Mouse (Mus musculus): Measurements from ENCODE around the gene Dock9.

Gene Dock9

DNA sequence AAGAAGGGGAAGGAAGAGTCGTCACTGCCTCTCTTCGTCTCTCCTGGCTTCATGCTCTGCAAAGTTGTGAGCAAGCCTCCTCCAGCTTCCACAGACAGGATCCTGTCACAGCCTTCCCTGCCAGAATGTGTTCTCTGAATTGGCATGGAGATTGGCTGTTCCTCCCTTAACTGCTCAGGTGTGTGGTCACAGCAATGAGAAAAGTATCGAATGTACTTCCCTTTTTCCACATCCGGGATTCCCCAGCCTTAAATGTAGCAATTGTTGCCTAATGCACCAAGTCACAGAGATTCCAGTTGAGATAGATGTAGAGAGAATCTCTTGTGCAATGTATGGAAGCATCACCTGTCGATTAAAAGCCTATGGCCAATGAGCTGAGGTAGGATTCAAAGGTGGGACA lies 280.8 kb downstream of the Dock9 start:
- DNase-seq (ENCODE audit: low read depth, low spot score): no peak

DNA sequence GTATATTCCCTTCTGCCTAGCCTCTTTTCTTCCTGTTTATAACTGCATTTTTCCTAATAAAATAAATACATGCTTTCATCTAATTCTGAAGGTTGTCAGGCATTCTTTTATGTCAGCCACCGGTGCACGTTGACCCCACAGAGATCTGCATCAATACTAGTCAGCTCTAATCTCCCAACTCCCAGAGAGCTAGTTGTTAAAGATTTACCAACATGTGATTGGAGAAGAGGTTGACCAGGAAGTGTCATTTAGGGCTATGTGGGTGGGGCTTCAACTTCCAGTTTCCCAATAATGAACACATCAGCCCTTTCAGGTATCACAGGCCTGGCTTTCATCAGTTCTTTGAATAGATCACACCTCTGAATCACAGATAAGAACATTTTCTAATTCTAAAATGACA lies 288.7 kb downstream of the Dock9 start:
- DNase-seq (ENCODE audit: low read depth, low spot score): no peak

DNA sequence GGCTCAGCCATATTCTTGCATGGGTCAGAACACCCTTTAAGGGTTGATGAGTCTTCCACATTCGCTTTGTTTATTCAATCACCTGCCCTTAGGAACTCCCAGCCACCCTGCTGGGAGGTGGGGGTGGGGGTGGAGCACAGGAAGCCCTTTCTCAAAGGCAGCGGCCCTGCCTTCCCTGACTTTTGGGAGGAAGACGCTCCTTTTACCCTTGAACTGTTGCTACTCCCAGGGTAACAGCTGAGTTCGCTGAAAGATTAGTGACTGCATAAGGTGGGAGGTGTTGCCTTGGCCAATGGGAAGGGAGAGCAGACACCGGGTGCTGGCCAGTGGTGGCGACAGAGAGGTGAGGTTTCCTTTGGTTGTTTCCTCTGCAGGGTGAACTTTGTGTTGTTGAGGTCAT lies 291.3 kb downstream of the Dock9 start:
- DNase-seq (ENCODE audit: low read depth, low spot score): peak; percentile 99

DNA sequence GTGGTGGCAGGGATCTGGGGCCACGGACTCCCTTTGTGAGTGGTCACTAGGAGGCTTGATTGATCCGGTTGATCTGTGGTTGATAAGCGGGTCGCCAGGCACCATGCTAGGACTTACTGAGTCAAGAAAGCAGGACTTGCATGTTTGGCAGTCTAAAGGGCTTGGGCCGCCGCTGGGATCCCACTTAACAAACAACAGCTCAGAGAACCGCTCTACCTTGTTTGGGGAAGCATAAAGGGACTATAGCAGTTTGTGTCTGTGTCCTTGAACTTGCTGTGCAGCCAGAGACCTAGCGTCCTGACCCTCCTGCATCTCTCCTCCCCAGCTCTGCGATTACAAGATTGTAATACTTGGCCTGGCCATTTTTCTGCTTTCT lies 292.2 kb downstream of the Dock9 start:
- peak; percentile 69 for DNase-seq (ENCODE audit: low read depth, low spot score)

DNA sequence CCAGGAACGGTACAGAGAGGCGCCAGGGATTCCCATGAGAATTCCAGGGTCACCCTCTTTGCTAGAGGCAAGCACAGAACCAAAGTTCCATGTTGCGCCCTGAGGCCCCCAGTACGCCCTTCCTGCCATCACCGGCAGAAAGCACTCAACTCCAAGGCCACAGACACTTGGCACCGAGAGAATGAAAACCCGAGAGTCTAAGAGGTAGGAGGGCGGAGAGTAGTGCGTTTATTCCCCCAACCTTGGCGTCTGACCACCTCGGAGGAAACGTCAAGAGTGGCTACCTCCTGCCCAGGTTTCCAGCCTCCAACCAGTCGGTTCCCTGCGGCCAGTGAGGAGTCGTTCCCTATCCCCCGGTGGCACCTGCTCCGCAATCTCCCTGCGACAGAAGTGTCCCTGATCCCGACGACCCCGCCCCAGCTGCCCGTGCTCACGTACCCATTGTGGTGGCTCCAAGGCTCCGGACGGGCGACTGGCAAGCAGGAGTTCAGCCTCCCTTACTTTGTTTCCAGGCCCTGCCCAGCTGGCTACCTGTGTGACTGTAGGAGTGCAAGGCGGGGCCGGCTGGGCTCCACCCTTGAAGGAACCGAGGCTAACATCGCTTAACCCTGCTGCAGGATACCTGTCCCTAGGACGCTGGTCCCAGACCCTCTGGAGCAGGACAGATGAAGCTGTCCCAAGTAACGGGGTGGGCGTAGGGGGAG lies 292.7 kb downstream of the Dock9 start, which contains the start of gene Slc15a1:
Gene Slc15a1, minus strand, starts transcription at position 472 of the 704 bp plus-strand sequence.
- DNase-seq (ENCODE audit: low read depth, low spot score): peak; percentile 56

DNA sequence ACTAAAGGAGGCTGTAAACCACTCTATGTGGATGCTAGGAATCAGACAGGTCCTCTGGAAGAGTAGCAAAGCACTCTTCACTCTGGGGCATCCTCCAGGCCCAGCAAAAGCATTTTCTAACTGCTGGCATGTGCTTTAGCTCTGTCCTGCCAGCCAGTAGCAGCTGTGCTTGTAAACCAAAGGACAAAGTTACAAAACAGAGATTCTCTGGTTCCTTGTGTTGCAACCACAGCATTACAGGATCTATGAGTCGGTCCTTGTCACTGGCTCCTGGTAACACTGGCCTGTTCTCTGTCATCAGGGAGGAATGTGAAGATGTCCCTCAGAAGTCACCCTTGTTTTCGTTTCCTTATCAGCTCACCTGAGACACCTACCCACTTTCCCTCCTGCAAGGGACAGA lies 297.1 kb downstream of the Dock9 start:
- no peak for DNase-seq (ENCODE audit: low read depth, low spot score)

DNA sequence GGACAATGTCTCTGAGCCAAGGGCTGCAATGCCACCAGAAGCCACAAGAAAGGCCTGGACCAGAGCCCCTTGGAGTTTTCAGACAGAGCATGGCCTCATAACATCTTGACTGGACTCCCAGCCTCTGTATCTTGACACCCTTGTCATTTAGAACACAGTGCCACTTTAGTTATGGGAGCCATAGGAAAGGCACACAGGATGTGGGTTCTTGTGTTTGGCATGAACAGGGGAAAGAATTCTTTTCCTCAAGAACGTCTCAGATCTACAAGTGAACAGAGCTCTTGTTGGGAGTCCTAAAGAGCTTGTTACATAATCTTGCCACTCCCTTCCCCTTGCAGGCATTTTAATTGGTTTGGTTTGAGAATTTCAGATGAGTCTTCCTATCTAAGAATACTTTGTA lies 297.9 kb downstream of the Dock9 start:
- DNase-seq (ENCODE audit: low read depth, low spot score): no peak

DNA sequence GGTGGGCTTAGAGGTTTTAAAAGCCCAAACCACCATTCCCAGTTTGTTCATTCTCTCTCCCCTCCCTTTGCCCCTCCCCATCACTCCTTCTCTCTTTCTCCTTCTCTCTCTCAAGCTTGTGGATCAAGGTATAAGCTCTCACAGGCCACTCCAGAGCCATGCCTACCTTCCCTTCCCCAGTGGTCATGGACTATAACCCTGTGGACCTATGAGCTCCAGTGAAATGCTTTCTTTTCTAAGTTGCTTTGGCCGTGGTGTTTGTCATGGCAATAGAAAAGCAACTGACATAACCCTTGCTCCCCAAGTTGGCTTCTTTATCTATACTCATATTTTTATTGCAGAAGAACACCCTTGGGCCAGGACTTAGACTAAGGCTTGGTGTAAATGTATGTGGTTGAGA lies 299.8 kb downstream of the Dock9 start:
- no peak for DNase-seq (ENCODE audit: low read depth, low spot score)

DNA sequence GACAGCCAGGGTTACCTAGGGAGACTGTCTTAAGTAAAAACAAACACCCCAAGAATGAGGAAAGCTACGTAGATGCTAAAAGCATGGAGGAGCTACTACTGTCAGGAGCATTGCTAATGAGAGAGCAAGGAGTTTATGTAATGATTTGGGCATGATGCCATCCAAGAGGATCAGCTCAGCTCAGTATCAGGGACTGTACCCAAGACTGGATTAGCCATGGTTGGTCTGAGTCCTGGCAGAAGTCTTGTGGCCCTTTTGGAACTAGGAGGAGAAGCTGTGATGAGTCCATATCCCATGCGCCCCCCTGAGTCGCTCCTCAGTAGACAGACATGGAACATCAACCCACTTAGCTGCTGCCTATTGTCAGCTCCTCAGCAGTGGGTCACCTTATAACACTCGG lies 301.9 kb downstream of the Dock9 start:
- DNase-seq (ENCODE audit: low read depth, low spot score): no peak

DNA sequence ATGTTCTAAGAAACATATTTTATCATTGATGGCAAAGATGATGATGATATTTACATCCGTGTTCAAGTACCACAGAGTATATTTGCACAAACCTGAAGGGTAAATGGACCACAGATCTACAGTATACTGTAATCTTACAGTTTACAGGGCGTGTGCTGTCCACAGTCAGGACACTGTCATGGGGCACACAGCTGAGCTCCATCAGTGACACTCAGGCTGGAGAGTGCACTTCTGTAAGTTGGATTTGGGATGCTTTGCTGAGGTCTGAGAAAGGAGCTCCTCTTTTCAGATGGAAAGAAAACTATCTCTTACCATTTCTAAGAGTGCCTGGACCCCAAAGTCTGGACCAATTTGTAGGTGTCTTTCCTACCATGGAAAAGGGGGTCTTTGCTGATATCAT lies 302.5 kb downstream of the Dock9 start:
- no peak for DNase-seq (ENCODE audit: low read depth, low spot score)

DNA sequence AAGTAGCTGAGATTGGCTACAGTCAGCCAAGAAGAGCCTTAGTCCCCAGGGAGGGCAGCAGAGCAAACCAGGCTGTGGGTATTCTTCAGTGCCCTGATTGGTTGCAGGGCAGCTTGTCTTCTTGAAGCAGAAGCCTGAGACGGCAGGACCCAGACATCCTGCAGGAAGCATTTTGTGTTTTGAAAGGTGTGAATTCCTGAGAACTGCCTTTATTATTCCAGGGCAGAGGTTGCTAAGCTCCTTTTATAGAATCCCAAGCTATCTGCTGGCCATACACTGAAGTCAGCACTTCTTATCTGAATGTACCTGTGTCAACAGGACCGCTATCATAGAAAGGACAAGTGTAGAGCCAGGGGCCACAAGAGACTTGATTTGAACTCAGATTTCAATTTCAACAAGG lies 303.4 kb downstream of the Dock9 start:
- no peak for DNase-seq (ENCODE audit: low read depth, low spot score)

DNA sequence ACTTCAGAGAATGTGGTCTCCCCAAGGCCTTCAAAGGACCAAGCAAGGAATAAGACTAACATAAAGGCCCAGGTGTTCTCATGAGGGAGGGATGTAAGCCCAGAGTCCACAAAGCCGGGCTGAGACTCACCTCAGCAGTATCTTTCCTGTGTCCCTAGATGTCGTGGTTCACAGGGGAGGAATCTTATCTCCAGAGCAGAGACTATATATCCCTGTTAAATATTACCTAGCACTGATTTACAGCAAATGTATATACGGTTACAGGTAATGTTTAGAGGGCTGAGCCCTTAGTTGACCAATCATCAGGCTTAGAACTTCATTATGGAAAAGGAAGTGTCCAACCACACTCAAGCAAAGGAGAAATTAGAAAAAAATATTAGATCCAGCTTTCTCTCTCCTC lies 303.9 kb downstream of the Dock9 start:
- DNase-seq (ENCODE audit: low read depth, low spot score): no peak

DNA sequence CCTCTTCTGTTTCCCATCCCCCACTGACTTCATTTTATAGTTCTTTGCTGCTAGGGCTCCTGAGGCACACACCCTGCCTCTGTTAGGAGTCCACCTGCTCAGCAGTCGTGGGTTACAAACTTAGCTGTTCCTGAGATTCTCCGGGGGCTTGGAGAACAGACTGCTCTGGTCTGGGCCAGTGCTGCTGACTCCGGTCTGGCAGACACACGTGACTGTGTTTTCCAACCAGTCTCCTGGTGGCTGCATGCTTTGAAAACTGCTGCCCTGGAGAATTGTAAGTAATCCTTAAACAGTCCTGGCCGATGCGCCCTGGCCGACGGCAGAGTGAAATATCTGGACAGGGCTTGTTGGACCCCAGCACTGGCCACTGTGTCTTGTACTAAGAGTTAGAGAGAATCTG lies 305.3 kb downstream of the Dock9 start:
- no peak for DNase-seq (ENCODE audit: low read depth, low spot score)
